Mouse (Mus musculus): ENCODE results near the gene Pla1a.
"Not testable (repeated sequence)": the region's sequence is repeated elsewhere in the genome, so short reads cannot be mapped to it uniquely, and the experiment has no call there.

Pla1a gene

DNA sequence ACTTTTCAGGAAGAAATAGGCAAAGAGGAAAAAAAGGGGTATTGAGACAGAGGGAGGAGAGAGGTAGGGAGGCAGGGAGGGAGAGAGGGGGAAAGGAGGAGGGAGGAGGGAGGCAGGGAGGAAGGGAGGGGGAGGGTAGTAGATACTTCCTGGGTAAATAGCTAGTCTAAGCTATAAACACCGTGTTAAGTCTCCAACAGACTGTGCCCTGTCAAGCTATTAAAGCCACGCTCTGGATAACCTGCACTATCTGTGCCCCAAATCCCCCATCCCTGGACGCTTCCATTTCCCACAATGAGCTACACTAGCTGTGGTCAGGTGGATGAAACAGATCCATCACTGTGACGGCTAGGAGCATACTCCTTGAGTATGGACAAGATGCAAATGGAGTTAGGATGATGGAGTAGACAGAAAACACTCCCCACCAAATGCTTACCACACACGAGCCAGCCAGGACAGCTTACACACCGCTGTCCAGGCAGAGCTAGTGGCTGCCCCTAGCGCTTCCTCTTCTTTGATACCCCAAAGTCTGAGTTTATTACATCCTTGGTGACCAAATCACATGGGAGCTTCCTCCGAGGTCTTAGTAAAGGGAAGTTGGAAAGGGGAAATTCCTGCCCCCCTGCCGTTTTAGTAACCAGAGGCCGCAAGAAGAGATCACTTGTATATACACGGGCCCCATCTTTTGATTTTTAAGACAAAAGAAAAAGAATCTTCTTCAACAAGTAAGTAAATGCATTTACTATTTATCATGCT, 24.0 kb upstream of the Pla1a start:
- DNase-seq = no peak

GRCm38 (mm10) chr16:38455511-38456418, 22.8 kb upstream of the Pla1a start, which contains the start of gene Cd80:
Gene Cd80 (plus strand): TSS chr16:38455561.
- no peak for DNase-seq

GRCm38 (mm10) chr16:38454533-38455254, 21.7 kb upstream of the Pla1a start:
- no peak for DNase-seq

DNA sequence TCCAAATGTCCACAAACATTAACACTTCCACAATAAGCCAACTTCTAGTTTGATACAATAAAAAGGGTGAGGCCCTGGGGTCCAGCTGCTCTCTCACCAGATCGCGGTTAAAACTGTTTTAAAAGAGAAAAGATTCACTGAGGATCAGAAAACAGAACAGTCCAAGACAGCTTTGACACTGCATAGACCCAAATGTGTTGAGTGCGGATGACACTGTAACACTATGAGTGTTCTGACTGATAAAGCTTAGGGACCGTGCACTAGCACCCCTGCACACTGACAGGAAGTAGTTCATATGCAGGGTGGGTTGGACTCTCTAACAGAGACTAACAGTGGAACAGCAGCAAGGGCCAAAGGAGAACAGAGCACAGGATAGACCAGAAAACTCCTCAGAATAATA, 21.0 kb upstream of the Pla1a start:
- DNase-seq = no peak

GRCm38 (mm10) chr16:38453203-38453553, 20.2 kb upstream of the Pla1a start:
- no peak for DNase-seq

GRCm38 (mm10) chr16:38452442-38453202, 19.7 kb upstream of the Pla1a start, which contains the start of gene Adprh:
Gene Adprh (minus strand): TSS chr16:38452703.
- DNase-seq = peak; percentile 93 to 98

DNA sequence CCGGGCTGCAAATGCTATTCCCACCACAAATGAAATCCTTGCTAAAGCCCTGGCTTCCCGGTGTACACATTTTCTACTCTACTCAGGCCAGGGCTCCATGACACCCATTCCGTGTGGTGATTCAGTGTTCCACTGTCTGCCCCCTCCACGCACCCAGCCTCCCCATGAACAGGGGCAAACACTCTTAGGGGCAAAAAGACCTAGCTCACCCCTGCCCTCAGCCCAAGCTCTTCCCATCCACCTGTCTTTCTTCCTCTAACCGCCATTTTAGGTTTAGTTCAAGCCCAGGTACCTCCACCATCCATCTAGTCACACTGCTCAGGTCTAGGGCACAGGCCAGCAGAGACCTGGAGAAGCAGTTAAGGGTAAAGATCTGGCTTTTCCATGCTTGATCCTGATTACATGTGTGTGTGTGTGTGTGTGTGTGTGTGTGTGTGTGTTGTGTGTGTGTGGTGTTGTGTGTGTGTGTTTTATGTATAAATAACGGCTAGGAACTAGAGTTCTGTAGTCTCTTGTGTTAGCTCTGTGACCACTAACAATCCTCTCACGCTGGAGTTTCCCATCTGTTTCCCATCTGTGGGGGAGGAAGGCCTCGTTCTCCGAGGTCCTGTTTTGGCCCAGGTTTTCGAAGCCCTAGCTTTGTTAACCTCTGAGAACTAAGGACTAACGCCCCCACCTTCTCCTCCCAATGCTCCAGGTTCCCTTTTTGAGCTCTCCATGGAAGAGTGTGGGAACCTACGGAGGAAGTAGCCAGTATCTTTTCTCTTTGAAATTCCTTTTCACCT, 18.7 kb upstream of the Pla1a start:
- DNase-seq = no peak

- no peak for DNase-seq
Observed at GRCm38 (mm10) chr16:38450707-38451106, 17.8 kb upstream of the Pla1a start.

DNA sequence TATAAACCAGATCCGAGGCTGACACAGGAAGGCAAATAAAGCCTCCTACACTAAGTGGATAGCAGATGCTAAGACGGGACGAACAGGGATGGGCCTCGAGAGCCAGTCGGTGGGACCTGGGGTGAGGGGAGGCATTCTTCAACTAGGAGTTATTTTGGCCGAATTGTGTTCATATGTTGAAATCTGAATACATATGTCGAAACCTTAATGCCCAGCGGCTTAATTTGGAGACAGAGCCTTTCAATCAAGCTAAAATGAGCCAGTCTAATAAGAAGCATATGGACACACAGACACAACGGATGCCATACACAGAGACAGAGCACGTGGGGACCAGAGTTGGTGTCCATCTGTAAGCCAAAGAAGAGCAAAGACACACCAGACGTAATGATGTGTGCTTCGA, 15.5 kb upstream of the Pla1a start:
- DNase-seq = no peak

- DNase-seq = no peak
Observed at GRCm38 (mm10) chr16:38447366-38447765, 14.4 kb upstream of the Pla1a start.

DNA sequence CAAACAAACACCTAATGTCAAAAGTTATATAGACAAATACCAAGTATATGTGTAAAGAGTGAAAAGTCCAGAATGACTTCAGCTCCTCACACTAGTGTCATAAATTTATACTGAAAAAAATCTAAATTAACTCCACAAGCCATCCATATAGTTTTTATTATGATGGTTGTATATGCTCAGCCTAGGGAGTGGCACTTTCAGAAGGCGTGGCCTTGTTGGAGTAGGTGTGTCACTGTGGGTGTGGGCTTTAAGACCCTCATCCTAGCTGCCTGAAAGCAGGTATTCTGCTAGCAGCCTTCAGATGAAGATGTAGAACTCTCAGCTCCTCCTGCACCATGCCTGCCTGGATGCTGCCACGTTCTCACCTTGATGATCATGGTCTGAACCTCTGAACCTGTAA, 13.2 kb upstream of the Pla1a start:
- not testable (repeated sequence) for DNase-seq

- DNase-seq = no peak
Observed at GRCm38 (mm10) chr16:38445576-38445975, 12.6 kb upstream of the Pla1a start.

DNA sequence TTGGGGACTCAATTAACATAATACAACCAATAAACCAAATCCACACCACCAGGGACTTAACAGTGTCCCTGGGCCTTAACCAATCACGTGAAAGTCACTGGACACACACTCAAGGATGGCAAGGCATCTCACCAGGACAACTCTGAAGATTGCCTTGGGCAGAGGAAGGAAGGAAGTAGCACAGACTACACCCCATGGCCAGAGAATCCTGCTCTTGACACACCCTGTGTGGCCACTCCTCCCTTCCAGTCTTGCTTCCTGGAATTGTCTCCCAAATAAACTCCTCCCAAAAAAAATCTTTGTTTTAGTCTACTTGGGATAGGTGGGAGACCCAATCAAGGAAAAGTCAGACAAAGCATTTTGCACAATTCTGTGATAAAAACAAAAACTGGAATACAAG, 12.1 kb upstream of the Pla1a start:
- DNase-seq = no peak

DNA sequence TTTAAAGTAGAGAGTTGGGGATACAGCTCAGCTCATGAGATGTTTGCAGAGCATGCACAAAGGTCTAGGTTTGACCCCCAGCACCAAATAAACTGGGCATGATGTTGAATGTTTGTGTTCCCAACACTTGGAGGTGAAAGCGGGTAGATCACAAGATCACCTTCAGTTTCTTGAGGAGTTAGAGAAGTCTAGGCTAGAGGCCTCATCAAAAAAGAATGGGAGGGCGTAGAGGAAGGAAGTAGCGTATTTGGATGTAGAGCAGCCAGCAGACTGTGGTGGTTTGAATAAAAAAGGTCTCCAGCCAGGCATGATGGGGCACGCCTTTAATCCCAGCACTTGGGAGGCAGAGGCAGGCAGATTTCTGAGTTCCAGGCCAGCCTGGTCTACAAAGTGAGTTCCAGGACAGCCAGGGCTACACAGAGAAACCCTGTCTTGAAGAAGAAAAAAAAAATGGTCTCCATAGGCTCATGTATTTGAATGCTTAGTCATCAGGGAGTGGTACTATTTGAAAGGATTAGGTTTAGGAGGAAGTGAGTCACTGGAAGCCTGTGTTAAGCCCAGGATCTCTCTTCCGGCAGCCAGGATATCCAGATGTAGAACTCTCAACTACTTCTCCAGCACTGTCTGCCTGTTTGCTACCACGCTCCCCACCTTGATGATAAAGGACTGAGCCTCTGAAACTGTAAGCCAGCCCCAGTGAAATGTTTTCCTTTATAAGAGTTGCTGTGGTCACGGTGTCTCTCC, 10.9 kb upstream of the Pla1a start:
- no peak for DNase-seq

DNA sequence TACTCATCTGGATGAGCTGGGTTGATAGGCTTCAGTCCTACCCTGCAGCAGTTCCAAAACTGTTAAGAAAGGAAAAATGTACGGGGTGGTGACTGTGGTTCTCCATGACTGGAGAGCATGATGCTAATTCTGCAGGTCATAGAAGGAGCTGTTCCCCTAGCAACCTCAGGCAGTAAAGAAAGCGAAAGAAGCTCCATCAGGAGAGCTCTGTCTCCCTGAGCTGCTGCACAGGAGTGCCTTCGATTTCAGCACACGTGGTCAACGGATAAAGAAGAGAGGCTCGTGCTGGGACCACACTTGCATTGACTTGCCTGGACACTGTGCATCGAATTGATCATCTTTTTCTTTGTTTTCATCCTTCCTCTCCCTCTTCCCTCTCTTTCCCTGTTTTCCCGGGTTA, 9.3 kb upstream of the Pla1a start:
- DNase-seq = no peak

DNA sequence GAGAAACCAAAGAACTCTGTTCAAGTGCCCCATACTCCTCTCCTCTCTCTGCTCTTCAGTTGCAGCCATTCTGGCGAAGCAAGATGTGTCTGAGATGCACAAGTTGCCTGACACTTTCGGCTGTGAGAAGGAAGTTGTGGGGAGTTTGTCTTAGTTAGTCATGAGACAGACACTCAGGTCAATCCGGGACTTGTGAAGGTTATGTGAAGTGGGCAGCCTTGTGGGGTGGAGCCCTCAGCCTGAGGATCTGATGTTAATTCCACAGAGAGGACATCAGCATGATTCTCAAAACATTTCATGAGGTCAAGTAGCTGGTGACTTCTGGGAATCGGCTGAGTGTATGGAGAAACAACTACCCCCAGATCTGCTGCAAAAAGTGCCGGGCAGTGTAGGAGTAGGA, 8.7 kb upstream of the Pla1a start:
- DNase-seq = no peak

DNA sequence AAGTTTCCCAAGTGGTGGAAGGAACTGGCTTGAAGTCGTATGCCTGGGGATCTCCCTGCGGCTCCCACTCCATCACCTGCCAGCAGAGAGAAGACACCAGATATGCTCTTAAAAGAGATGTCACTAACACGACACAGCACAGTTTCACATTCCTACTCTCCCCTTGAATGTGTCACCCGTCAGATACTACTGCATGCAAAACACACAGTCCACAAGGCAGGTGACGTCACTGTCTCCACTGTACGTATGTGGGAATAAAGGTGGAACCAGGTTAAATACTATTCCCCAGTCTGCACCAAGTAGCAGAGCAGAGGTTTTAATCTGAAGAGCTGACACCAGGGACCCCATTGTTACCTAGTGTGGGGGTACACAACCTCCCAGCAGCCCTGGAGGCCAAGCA, 7.5 kb upstream of the Pla1a start:
- DNase-seq = no peak

- DNase-seq = no peak
Observed at GRCm38 (mm10) chr16:38439190-38439589, 6.2 kb upstream of the Pla1a start.

DNA sequence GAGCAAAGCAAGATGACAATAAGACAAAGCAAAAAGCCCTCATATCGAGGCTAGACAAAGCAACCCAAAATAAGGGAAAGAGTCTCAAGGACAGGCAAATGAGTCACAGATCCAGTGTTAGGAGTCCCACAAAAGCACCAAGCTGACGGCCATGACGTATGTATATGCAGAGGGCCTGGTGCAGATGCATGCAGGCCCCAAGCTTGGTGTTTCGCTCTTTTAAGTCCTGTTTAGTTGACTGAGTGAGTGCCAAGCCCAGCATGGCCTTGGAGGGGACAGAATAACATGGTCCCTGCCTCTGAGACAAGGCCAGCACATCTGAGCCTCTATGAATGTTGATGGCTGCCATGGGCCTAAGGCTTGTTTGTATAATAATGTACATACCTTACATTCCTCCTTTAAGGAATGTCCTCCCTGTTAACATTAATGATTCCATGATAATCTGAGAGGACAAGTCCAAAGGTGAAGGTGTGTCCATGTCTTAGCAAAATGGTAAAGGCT, 1.4 kb upstream of the Pla1a start:
- no peak for DNase-seq

DNA sequence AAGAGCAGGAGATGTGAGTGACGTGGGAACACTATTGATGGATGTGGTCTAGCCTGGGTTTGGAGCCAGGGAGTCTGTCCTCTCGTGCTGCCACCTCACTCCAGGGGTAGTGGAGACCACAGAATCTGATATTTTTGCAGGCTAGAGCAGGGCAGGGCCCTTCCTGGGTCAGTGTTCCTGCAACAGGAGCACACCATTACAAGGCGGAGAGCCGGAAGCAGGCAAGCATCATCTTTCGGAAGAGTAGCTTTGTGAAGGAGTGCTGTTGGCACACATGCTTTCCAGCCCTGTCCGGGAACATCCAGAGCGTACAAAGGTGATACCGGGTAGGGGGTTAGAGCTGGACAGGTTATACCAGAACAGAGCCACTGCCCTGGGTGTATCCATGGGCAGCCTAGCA, 569 bp upstream of the Pla1a start:
- DNase-seq = no peak

Data from kidney, postnatal 25 days (tissue).